Mouse (Mus musculus): Measurements from ENCODE around the gene Lingo2. TPM values are rescaled to one million over a fixed set of nuclear protein-coding genes. Genes with fewer than 3 reads are reported as not detected.
"Not testable (repeated sequence)": the region's sequence is repeated elsewhere in the genome, so short reads cannot be mapped to it uniquely, and the experiment has no call there.

Lingo2 gene
- polyA plus RNA-seq, 1 experiment = not detected

DNA sequence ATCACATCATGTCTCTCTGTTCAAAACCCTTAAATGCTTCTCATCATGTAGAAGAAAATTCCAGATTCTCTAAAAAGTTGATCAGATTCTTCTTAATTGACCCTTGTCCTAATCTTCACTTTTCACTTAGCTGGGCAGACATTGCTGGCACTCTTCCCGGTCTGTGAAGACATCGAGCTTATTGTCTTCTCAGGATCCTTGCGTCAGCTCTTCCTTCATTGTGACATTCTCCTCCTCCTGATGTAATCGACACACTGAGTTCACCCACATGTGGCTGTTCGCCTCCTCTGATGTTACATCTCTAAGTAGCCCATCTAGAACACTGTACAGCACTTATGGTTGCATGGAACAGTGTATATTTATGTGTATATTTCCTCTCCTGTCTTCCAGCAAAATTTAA is 1261.0 kb downstream of the Lingo2 start:
- H3K9me3 ChIP-seq (ENCODE audit: control insufficient read depth, low read length) = 0 out of 2 replicates have a peak, but pooled peaks cover 4% of the 10 kb centered on the region
- no peak for TF ChIP-seq TAL1 (IDR thresholded peaks at IDR 0.05; ENCODE audit: low read length)
- TF ChIP-seq GATA1 (IDR thresholded peaks at IDR 0.05; ENCODE audit: low read length) = no peak
- no peak overlapping the region for H3K4me3 ChIP-seq (replicated peaks)
- H3K27me3 ChIP-seq (ENCODE audit: control insufficient read depth) = no peaks in the 10 kb centered on the region
- H3K36me3 ChIP-seq (ENCODE audit: control insufficient read depth) = no peaks in the 10 kb centered on the region
- no peaks in the 10 kb centered on the region for H3K4me1 ChIP-seq (ENCODE audit: control insufficient read depth)

DNA sequence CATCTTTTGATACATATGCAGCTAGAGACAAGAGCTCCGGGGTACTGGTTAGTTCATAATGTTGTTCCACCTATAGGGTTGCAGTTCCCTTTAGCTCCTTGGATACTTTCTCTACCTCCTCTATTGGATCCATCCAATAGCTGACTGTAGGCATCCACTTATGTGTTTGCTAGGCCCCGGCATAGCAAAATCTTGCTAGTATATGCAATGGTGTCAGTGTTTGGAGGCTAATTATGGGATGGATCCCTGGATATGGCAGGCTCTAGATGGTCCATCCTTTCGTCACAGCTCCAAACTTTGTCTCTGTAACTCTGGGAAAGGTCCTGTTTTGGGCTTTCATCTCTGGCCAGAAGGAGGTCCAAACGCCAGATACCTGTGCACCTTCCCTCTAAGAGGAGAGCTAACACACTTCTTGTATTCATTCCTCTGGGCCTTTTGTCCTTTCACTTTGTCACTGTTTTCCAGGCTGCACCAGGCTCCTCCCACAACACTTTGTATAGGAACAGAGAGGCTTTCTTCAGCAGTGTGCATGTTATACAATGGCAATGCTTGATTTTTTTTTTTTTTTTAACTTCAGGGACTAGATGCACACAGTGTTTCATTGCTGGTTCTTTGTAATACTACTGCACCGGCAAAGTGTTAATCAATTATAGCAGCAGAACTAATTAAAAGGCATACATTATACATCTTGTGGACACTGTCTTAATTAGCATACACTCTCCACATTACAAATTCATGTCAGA is 1262.9 kb downstream of the Lingo2 start:
- not testable (repeated sequence) for H3K27me3 ChIP-seq (ENCODE audit: control insufficient read depth); H3K4me3 ChIP-seq (replicated peaks); H3K36me3 ChIP-seq (ENCODE audit: control insufficient read depth); H3K9me3 ChIP-seq (ENCODE audit: control insufficient read depth, low read length); H3K4me1 ChIP-seq (ENCODE audit: control insufficient read depth)
